Mouse (Mus musculus) ovary, adult 10 weeks (tissue): ENCODE data around the gene Cdca5. TPM values are rescaled to one million over a fixed set of nuclear protein-coding genes. Genes with fewer than 3 reads are reported as not detected.

Source experiments
- polyA plus RNA-seq: library from polyadenylated mRNA; stranded (reverse); fragments of 350-450 nt; fragmentation: Illumina TruSeq; extraction: RNeasy Lipid Tissue Mini Kit (QIAGEN cat#74804); gene quantifications from one replicate; pipeline ENCODE4 v1.2.3, GENCODE M21; 2014

The Cdca5 gene
- 10.8 TPM for polyA plus RNA-seq

DNA sequence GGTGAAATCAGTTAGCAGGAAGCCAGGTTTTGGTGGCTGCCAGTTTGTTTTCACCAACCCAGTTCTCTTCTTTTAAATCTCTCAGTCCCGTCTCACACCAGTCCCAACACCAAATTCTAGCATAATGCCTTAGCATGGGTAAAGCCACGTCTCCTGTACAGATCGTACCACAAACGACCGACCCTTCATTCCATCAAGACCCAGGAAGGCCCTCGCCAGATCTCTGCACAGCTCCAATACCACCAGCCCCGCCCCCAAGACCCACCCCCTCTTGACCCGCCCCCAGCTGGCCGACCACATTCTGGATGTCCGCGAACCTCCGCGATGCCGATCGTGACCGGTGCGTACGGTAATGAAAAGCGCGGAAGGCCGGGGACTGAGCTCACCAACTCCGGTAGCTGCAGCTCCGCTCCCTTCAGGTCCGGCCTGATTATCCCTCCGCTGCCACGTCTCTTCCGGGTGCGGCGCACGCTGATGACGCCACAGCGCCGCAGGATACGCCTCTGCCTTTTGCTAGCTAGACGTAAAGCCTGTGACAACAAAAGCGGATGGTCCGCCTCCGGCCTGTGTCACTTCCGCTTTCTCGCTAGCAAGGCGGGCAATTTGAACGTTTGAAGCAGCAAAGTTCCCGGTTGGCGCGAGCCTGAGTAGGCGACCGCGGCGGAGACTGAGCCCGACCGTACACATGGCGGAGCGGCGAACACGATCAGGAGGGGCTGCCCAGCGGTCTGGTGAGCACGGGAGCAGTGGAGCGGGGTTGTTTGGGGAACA, at the start of gene Cdca5, which contains the start of gene Zfpl1:
Cdca5 (plus strand) TSS at position 506 of the 771 bp plus-strand sequence.
Zfpl1 (minus strand) TSS at position 479 of the 771 bp plus-strand sequence.

GRCm38 (mm10) chr19:6046294-6047153, 38.3 kb upstream of the Cdca5 start, which contains the start of gene Syvn1:
Gene Syvn1 (plus strand): TSS chr19:6046576.

DNA sequence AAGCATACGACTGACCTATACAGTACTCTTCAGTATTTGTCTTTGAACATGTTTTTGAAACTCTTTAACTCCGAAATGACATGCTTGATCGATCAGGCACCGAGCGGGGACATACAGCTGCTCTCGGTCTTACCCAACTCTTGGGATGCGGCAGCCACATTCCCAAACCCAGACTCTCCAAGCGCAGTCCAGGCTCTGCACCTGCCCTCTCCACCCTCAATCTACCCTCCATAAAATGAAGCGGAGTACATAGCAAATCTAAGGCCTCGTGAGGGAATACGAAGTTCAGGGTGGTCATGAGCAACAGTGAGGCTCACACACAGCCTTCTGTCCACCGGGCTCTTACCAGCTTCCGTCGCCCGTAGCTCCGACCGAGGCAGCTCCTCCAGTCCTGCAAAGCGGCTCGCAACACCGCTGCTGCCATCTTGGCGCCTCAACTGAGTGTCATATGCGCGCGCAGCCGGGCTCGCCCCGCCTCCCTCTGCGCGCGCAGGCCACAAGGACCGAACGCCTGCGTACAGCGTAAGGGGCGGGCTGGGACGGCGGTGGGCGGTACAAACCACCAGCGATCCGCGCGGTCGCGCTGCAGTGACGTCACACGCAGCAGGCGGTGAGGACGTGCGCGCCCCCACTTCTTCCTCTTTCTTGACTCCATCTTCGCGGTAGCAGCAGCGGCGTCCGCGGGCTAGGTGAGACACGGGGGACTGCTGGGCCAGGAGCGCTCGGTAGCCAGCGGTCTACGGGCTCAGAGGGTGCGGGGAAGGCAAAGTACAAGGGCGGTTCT, 27.3 kb upstream of the Cdca5 start, which contains the start of the genes Mrpl49 and Fau:
Mrpl49 (minus strand) TSS at position 473 of the 784 bp plus-strand sequence.
Fau (plus strand) TSS at position 532 of the 784 bp plus-strand sequence.

GRCm38 (mm10) chr19:6061021-6061533, 23.7 kb upstream of the Cdca5 start, which contains the start of gene Znhit2:
Gene Znhit2 (plus strand): TSS chr19:6061192.

DNA sequence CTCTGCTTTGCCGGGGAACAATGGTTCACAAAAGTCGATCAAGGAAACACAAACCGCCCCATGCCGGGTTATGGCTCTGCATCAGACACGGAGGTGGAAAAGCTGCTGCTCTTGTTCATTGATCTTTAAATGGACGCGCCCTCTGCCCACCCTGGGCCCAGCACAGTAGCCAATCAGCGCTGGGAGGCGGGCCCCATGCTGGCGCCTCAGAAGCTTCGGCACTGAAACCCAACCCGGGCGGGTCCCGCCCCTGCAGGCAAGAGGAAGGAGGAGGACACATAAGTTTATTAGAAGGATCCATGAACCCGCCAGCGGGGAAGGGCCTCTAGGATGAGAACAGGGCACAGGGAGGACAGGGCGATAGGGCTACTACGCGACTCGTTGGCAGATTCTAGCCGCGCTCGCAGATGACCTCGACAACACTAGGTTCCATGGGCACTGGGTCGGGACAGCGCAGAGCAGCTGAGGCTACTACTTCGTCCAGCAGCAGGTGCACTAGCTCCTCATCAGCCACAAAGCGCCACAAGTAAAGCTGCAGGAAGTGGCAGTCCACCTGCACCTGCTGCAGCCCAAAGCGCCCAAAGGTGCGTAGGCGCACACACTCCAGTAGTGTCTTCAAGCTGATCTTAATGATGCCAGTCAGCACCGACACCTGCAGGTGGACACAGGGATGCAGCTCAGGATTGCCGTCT, 16.9 kb upstream of the Cdca5 start, which contains the start of gene Tm7sf2:
Tm7sf2 (minus strand) TSS at position 650 of the 692 bp plus-strand sequence.

DNA sequence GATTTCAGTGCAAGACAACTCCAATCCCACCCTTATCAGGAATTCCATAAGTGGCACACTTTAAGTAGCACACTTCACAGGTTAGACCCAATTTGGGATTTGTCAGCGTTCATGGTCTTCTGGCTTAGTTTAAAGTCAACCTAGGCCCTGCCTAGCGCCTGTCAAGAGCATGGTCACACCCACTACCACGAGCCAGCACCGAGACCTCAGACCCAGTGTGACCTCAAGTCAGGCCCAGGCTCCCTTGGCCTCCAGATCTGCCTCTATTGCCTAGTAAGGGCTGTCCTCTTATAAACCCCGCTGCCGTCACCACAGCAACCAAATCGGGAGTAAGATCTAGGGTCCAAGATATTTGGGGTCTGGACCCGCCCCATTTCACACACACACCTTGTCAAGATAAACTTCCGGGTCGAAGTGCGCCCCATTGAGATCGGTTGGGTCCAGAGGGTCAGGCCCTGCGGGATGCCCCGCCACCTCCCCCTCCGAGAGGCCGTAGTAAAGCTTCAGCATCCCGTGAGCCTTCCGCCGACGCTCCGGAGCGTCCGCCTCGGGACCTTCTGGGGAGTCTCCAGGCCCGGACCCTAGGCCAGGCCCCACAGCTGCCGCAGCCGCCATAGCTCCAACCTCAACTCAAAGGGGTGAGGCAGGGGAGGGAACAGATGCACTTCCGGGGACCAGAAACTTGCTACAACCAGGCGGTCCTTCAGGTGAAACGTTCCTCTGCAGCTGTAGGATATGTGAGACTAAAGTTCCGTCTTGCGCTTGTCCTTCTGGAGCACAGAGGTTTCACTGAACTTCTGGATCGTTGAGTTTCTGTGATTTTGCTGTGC, 8.0 kb upstream of the Cdca5 start, which contains the start of gene Vps51:
Vps51 (minus strand) TSS at position 668 of the 830 bp plus-strand sequence.

DNA sequence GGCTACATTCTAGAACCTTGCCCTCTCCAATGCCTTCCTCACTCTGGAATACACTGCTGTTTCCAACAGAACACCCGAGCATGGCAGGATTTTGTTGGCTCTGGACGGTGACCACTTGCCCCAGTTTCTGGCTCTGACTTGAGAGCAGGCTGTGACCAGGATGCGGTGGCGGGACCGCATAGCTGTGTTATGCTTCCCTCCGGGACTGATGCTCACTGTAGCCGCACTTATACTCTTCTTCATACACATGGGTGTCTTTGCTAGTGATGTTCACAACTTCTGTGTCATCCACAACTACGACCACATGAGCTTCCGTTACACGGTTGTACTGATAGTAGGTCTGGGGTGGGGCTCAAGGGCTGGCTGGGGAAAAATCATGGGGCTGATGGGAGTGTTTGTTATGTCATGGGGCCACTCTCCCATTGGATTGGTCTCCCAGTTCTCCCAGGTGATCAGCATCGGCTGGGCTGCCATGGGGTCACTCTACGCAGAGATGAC, 4.8 kb upstream of the Cdca5 start, which contains the start of gene Tmem262:
Tmem262 (plus strand) TSS at position 51 of the 498 bp plus-strand sequence.

GRCm38 (mm10) chr19:6082156-6082555, 2.6 kb upstream of the Cdca5 start, which contains the start of gene Gm28374:
Gene Gm28374 (minus strand): TSS chr19:6082256.

GRCm38 (mm10) chr19:6094119-6094518, 9.3 kb downstream of the Cdca5 start, which contains the start of gene AC131692.1:
Gene AC131692.1 (plus strand): TSS chr19:6094419.

DNA sequence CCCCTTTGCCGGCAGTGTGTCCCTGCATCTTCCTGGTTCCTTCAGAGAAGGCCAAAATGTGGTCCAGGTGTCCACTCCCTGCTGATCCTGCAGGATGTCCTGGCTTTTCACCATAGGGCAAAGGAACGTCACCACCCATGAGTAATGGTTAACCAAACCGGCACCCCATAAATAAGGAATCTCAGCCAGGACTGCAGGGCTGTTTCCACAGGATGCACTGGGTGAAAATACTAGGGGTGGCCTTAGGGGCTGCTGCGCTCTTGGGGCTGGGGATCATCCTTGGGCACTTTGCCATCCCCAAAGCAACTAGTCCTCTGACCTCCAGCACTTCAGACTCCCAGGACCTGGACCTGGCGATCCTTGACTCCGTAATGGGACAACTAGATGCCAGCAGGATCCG, 20.8 kb downstream of the Cdca5 start, which contains the start of gene Naaladl1:
Naaladl1 (plus strand) TSS at position 197 of the 400 bp plus-strand sequence.

DNA sequence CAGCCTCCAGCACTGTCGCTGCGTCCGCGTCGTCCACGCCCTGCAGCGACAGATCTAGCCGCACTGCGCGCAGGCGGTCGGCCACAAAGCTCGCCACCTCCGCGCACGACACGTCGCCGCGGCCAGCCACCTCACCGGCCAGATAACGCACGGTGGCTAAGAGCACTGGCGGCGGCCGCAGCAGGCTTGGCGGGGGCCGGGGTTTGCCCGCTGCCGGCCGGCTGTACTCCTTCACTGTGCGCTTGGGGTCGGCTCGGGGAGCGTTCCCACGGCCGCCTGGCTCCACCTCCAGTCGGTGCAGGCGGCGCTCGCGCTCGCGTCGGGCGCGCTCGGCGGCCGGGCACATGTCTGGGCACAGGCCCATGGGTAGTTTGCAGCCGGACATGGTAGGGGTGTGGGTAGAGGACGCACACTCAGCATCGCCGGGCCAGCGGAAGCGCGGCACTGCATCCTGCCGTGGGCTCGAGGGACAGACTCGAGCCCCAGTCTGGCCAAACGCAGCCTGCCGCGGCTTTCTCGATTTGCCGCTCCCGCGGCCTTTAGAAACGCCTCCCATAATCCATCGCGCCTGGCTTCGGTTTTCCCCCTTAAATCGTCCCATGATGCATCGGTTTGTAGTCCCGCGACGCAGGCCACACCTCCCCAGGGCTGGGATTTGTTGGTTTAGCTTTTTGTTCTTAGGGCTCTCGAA, 33.3 kb downstream of the Cdca5 start, which contains the start of gene Sac3d1:
Sac3d1 (minus strand) TSS at position 665 of the 691 bp plus-strand sequence.

DNA sequence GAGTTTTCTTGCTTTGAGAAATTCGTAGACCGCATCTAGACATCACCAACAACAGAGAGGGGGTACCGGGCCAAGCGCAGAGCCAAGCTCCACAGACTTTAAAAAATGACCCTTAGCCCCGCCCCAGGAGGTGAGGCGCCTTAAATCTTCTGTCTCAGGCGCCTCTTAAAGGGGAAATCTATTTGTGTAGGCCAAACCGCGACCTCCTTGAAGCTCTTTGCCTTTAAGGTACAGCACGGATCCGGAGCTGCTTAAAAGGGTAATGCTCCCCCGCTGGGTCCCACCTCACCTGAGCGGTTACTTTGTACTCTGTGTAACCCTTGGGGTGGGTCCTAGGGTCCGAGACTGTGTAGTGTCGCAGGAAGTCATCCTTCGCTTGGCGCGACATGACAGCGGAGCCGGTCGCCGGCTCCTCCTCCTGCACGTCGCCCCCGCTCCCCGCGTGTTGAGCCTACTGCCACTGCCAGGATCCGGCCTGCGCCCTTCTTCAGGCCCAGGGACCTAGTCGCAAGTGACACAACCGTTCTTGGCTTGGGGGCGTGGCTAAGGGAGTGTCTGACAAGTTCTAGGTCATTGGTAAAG, 43.1 kb downstream of the Cdca5 start, which contains the start of gene Snx15:
Snx15 (minus strand) TSS at position 545 of the 582 bp plus-strand sequence.

GRCm38 (mm10) chr19:6140678-6141393, 56.1 kb downstream of the Cdca5 start, which contains the start of gene Batf2:
Gene Batf2 (plus strand): TSS chr19:6140983.

GRCm38 (mm10) chr19:6141394-6141749, 56.6 kb downstream of the Cdca5 start, which contains the start of gene Arl2:
Gene Arl2 (minus strand): TSS chr19:6141548.

